Mouse (Mus musculus) adrenal gland, postnatal 10 days (tissue): ENCODE measurements around the gene Hoxd3. TPM values are rescaled to one million over a fixed set of nuclear protein-coding genes. Genes with fewer than 3 reads are reported as not detected.
A peak's percentile ranks its signal among the peaks of the same experiment; 100 is the strongest.

Experiments
- DNase-seq: peaks from one replicate; pipeline ENCODE4 v3.0.0; 2021; ENCODE audit warnings: mixed read lengths
- total RNA-seq, 2 experiments: library from RNA; stranded (reverse); gene quantifications; 2 replicates each; pipeline ENCODE4 v1.2.3; 2021

The Hoxd3 gene
- total RNA-seq, 2 experiments from 2014 or later = 0.33 to 0.42 TPM

DNA sequence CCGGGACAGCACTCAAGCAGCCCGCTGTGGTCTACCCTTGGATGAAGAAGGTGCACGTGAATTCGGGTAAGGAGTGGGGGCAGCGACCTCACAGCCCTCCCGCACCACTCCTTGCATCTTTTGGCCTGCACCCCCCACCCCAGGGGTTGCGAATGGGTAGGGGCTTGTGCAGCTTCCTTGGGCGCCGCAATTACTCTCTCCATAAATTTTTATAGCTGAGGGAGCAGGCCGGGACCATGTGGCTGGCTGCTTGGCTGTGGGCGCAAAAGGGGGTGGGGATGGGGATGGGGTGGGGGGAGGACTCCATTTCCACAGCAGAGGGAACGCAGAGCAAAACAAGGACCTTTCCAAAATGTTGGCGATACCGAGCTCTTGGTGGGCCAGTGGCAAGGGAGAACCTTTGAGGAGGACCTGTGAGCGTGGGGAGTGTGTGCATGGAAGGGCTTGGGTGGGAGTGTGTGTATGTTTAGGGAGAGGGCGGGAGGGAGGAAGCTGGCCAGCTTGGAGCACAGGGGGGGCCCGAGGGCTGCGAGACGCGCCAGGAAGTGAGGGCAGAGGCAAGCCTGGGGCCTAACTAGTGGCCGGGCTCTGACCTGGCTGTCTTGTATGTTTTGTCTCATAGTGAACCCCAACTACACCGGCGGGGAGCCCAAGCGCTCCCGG lies 16.0 kb downstream of the Hoxd3 start:
- DNase-seq = no peak

DNA sequence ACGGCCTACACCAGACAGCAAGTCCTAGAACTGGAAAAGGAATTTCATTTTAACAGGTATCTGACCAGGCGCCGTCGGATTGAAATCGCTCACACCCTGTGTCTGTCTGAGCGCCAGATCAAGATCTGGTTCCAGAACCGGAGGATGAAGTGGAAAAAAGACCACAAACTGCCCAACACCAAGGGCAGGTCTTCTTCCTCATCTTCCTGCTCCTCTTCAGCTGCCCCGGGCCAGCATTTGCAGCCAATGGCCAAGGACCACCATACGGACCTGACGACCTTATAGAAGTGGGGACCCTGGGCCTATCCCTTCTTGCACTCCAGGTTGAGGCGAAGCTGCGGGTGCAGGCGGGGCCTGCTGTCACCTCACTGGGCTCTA lies 16.6 kb downstream of the Hoxd3 start:
- no peak for DNase-seq

DNA sequence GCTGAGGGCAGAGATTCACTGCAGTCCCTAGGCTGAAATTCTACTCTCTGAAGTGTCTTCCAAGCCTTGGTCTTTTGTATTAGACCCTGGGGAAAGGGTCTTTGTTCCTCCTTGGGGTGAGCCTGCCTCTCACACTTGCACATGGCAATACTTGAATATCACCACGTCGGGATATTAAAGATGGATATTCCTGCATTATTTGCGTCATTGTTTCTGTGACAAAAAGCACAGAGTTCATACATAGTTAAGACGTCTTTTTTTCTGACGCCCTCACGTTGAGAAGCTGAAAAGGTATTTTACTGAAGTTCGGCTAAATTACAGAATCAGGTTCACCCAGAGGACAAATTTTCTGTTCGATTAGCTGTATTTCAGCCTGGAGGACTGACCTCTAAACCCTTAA lies 18.6 kb downstream of the Hoxd3 start:
- no peak for DNase-seq

DNA sequence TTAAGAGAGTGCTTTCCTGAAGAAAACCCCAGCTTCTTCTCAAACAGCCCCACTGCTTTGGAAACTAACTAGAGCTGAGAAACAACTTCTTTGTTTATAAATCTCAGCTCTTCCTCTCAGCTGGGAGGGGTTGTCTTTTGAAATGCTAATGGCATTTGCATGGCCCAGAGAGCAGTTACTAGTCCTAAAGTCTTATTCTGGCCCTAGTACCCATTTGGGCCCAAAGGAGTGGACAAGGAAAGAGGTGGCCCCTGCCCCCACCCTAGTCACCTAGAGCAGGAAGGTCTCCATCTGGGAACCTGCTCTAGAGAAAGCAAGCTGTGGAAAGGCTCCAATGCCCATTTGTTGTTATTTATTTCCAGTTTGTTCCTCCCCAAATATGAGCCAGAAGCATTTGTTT lies 19.3 kb downstream of the Hoxd3 start:
- DNase-seq = no peak

DNA sequence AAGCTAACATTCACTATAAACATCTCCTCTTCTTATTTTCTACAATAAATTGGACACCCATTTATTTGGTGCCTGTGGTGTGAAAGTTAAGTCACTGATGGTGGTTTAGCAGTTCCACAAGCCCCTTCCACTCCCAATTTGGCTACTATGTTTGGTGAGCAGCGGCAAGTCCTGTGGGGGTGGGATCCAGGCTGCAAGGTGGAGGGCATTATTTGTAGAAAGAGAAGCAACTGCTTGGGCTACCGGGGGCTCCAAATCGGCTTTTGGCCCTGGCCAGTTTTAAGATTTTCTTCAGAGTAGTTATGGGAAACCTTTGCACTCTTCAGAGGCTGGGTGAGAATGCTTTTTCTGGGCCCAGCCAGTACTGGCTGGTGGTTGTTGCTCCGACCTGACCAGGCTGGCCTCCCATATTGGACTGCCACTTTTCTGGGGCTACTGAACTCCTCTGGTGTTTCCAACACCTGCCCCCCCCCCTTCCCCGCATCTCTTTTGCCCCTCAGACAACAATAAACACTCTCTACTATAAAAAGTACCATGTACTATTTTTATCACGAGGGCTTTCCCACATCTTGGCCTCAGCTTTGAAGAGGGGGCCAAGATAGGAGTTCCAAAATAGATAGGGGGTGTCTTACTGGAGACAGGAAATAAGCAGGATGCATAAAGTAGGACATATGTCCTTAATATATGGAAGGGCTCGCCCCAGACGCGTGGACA lies 20.2 kb downstream of the Hoxd3 start:
- DNase-seq = no peak

DNA sequence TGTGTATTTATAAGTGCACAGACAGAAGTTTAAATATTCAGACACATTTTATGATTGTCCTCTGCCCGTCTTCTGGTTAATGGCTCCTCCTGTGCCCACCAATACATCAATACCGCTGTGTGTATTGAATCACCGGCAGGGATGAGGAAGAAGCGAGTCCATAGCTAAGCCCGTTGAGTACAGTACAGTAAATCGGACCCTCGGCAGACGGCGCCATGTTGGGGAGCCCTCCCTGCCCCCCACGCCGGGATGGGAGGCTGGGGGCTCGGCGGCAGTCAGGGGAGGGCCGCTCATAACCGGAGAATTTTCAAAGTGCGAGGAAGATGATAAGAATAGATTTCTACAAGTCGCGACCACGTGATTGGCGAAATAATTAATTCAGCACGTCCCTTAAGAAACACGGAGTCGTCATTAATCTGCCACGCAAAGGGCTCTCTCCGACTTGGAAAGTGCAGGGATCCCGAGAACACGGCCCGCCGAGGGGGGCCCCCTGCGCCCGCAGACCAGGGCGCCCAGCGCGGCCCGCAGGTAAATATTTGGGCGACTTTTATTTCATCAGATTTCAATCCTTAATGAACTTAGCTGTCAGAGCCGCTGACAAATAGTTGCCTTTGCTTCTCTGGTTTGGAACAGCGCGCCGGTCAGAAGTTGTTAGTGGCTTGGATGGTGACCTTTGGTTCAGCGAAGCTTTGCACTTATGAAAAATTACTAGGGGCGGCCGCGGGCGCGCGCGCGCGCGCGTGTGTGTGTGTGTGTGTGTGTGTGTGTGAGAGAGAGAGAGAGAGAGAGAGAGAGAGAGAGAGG lies 21.0 kb downstream of the Hoxd3 start:
- DNase-seq = no peak

DNA sequence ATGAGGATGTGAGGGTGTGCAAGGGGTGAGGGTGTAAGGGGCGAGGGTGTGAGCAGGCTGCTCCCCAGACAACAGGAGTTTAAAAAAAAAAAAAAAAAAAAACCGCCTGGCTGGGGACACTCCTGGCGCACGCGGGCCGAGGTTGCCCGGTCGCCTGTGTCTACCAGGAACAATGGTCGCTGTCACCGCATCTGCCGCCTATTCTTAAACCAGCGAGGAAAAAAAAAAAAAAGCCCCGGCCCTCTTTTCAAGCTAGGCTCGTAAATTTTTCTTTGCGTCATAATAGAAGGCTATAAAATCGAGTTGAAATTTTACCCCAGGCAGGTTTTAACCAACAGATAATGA lies 21.6 kb downstream of the Hoxd3 start:
- DNase-seq = no peak

DNA sequence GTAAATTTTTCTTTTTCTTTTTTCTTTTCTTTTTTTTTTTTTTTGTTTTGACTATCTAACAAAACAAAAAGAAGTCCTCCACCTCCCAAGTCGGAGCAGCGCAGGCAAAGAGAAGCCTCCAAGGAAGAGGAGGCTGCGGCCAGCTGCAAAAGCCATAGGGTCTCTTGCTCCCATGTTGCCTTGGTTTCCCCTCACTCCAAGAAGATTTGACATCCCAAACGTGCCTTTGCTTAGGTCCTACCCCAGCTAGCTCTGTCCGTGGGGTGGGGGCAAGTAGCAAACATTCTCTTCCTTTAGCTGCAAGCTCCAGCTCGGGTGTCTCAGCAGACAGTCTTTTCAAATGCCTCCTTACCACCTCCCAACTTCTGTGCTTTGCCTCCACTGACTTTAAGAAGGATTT lies 22.0 kb downstream of the Hoxd3 start:
- no peak for DNase-seq

DNA sequence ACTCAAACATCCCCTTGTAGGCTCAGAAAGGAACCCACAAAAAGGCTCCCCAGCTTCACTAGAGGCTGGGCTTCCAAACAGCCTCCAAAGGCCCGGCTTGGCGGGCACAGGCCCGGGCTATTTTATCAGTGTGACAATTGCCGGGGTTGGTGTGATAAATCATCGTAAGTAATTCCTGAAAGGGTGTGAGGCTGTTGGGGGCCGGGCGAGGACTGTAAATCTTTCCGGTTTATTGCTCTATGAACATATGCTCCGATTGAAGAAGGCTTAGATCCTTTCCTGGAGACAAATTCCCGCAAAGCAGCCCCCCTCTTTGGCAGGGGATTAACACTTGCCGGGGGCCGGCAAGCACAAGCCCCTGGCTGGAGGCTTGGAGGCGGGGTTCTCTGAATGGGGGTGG lies 22.7 kb downstream of the Hoxd3 start:
- DNase-seq = no peak

DNA sequence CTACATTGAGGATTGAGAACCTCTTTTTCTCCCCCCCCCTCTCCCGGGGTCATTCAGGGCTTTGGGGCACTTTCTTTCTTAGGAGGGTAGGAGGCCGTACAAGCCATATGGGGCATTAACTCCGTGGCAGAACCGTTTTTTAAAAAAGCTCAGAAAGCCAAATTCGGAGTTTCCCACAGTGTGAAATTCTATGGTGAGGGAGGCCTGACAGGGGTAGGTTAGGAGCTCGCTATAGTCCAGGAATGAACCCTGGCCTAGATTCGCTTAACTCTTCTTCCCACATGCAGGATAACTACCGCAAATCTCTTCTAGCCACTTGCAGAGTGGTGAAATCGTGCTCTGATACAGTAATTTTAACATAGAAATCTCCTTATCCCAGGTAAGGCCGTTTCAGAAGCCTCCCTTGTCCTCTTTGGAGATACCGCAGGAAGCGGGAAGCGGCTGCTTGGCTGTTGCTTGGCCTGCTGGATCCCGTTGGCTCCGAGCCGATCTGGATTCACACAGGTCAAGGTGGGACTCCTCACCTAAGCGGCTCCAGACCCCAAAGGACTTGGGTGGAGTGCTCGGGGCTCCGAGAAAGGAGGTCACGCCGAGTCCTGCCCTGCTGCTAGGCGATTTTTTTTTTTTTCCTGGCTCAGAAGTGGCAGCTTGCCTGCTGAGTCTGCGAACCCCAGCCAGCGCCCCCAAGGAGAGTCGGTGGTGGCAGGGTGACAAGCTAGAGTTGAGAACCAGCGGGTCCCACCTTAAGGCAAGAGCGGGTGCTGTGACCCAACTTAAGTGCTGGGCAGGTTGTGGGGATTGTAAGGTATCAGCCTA lies 23.5 kb downstream of the Hoxd3 start:
- DNase-seq = no peak

DNA sequence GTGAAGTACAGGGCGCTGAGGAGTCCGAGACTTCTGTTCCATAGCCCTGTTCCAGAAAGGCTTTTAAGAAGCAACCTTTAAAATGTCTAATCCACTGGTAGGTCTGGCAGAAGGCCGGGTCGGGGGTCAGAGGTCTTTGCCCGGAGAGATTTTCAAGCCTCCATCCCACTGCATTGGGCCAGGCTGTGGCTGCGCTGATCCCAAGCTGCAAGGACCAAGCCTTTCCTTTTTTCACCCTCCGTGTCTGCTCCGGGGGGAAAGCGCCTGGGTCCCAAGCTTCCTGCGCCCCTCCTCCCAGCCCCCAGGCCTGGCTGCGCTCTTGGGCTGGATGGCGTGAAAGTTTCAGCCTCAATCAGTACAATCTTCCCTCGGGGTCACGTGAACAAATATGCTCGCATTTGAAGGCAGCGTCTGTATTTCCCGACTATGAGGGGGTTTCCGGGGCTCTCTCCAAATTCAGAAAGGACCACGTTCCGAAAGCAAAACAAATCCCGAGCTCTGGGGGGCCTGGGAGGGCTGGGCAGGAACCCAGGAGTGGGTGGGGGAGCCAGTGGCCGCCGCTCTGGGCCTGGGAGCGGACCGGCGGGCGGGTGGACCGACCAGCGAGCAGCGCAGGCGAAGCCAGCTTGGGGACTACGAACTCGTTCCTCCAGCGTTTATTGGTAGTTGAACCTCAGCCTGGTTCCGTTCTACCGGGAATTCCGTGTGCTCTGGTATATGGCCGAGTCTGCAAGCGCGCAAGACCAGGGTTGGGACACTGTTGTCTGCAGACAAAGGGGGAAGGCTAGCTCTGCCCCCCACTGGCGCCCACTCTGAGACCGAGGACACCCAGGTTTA lies 24.3 kb downstream of the Hoxd3 start:
- DNase-seq = no peak

DNA sequence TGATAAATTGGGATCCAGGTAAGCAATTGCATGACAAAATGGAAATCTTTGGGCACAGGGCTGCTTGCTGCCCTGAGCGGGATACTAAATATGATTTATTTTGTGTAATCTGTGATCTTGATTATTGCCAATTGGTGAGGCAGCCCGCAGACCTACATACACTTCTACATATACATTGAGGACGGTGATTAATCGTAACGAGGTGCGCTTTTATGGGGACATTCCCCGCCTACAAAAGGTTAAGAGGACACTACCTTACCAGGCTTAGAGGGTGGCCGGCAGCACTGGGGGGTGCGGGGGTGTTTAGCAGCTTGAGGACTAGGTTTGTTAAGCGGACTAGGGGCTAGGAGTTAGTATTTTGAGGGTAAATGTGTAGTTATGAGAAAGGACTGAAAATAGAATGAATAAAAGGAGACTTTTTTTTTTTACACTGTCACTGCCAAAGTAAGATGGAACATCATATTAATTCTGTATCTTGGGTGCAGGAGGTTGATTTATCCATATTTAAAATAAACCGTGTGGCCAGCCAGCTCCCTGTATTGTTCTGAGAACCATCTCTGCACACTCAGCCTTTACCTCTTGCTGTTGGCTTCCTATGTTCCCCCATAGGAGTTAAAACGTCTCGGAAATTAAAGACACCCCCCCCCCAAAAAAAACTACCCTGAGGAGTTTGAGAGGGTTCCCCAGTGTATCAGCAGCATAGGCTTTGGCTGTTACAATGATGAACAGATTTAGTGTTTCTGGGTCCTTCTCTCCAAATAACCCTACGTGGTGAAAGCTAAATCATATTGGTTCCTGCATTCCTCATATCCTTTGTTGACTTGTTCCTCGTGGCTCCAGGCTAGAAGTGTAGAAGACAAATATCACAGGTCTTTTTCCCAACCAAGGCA lies 25.2 kb downstream of the Hoxd3 start:
- DNase-seq = no peak

DNA sequence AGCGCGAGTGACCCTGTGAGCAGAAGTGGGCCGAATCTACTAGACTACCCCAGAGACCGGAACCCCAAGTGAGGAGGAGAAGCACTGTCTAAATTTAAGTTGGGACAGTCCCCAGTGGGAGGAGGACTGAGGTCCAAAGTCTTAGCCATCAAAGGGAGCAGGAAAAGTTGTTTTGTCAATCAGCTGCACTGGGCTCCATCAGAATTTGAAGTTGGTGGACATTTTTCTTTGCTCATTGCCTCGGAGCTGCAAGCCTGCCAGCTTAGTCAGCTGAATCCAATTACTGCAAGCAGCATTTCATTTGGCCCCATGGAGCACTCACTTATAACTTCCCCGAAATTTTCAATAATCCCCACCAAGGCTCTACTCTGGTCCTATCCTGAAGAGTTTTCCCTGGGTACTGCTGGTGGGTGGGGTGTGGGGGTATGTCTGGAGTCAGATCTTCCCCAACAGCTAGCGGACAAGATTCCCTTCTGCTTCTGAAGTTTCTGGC lies 25.9 kb downstream of the Hoxd3 start:
- DNase-seq = no peak

DNA sequence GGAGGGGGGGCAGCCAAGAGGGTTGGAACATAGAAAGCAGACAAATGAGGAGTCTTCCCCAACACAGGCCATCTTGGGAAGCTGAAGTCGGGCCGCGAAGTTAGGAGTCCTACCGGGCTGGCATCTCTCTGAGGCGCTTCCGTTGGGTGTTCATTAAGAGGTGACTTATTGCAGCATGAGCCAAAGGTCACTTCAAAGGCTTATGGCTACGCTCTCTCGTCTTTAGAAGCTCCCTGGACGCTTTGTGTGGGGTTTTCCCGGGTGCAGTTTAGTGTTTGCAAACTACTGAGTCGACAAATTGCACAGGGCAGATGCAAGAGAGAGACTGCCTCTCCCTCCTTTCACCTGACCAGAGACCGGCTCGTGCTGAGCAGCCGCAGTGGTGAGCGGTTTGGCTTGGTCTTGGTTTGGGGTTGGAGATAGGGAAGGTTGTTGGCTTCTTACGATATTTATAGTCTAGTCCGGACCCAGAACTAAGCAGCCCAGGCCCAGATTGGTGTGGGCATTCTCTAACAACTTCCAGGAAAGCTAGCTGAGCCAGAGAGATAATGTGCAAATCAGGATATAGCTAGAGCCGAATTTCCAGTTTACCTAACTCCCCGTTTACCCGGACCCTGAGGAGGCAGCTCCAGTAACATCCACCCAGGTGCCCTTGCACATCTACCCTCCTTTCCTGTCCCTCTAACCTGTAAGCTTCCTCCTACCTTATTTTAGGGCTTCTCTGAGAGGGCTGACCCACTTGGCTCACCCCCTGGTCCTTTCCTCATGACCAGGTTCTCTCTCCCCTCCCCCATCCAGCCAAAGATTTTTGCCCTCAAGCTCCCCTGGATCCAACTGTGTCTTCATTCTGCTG lies 27.1 kb downstream of the Hoxd3 start:
- DNase-seq = no peak

DNA sequence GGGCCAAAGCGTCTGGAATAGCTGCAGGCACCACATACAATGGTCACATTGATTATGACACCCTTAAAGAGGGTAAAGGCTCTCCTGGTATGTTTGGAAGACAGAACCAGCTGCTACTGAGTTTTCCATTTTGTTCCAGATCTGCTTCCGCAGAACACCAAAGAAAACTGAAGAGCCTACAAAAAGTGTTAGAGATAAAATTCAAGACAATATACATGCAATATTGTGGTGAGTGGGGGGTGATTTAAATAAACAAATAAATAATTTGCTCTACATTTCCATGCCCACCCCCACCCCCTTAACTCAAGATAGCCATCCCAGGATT lies 27.7 kb downstream of the Hoxd3 start:
- DNase-seq = no peak

DNA sequence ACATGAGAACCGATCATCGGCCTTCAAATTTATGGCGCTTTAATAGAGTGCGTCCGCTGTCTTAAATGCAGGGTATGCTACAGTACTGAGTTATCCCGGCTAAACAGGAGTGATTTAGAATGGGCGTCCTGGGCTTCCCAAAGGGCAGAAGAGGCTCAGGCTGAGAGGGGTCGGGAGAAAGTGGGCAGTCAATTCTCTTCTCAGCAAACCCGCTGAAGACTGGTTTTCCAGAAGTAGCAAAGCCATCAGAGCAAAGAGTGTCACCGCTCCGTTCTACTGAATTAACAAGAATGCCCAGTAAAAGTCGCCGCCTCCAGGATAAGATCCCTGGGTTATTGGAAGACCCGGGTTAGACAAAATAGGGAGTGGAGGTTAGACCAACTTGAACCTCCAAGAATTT lies 28.1 kb downstream of the Hoxd3 start:
- no peak for DNase-seq

DNA sequence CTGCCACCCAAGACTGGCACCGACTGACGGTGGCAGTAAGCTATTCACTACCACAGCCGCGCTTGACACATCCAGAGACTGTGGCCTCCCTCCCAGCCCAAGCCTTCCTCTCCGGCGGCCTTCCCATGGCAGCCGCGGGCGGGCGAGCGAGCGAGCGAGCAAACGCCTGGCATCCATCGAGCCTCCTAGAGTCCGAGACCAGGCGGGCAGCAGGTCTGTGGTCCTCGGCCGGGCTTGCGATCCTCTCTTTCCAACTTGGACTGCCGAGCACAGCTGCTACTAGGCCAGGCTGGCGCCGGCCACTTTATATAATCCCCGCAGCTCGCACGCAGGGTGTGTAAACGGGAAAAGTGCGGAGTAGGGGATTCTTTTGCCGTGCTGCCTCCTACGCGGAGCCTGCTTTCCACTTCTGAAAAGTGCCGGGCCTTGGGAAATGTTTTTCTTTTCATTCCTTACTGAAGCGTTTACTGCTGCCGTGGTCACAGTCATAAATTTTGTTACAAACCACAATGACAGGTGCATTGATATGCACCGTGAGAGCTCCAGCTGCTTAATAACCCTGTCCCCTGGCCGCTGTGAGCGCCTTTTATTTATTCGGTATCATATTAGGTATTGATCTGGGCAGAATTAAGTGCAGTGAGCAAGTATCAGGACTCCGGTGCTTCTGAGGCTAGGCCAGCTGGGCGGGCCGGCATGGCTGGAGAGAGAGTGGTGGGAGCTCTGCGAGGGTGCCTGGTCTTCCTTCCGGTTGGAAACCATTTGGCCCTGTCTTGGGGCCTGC lies 28.8 kb downstream of the Hoxd3 start:
- DNase-seq = peak; percentile 35

DNA sequence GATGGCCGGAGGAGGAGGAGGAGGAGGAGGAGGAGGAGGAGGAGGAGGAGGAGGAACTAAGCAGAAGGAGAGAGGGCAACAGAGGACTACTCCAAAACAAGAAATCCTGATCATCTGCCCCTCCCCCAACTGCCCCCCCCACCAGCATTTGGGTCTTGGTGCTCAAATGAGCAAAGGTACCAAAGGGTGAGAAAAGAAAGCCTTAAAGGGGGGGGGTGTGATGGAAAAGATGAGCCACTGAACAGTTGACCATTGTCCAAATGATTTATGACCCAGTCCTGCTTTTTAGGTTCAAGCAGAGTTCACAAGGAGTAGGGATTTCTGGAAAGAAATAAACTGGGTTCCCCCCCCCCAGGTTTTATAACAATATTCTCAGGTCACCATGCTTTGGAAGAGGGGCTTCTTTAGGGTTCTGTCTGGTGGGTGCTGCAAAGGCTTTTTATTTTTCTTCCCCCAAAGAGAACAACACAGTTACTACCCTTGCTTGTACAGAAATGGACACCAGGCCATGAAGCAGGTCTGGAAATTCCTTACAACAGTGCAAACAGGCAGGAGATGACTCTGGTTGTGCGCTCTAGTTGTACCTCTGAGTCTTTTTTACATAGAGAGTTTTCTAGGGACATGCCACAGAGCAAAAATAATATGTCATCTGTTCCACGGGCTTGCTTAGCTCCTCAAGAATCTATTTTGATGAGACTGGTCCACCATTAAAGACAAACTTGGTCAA lies 29.7 kb downstream of the Hoxd3 start:
- no peak for DNase-seq
